Mouse (Mus musculus) CH12.LX (cell line): ENCODE data around the gene Foxs1. TPM values are rescaled to one million over a fixed set of nuclear protein-coding genes. Genes with fewer than 3 reads are reported as not detected.

Experiments used
- DNase-seq: peaks from one replicate; pipeline ENCODE4 v3.0.0-alpha.2; 2013; ENCODE audit errors: extremely low read depth
- H3K27ac ChIP-seq: 2 replicates; pipeline ENCODE4 v1.5.1; 2012; ENCODE audit warnings: low read depth, mild to moderate bottlenecking, control low read depth, moderate library complexity; ENCODE audit not compliant: insufficient read depth
- H3K27me3 ChIP-seq: replicated peaks from 2 replicates; pipeline ENCODE3; 2012; ENCODE audit warnings: inconsistent platforms
- H3K36me3 ChIP-seq, 2 experiments: replicated peaks in 1 of 2; 2 replicates each; pipeline versions ENCODE3 to v1.6.1; 2012; ENCODE audit warnings: inconsistent platforms in 1 of 2, low read length in 1 of 2, mild to moderate bottlenecking in 1 of 2, mixed read lengths in 1 of 2, moderate library complexity in 1 of 2; ENCODE audit not compliant: control insufficient read depth in 1 of 2, insufficient read depth in 1 of 2
- H3K4me1 ChIP-seq, 2 experiments: 2 replicates each; pipeline ENCODE4 v1.6.1; 2012; ENCODE audit warnings: inconsistent platforms in 1 of 2, moderate library complexity in 1 of 2; ENCODE audit not compliant: insufficient read depth in 2 of 2, control insufficient read depth in 1 of 2
- H3K4me2 ChIP-seq: 2 replicates; pipeline ENCODE4 v1.6.1; 2012; ENCODE audit warnings: low read depth, mild to moderate bottlenecking, control low read depth; ENCODE audit not compliant: poor library complexity, insufficient read depth, severe bottlenecking
- H3K4me3 ChIP-seq, 3 experiments: fragments of 150-350 bp in 1 of 3; sonication (generic) in 1 of 3; replicated peaks in 1 of 3; 2 replicates each; pipeline versions ENCODE3 to v1.5.1; 2011 to 2012; ENCODE audit warnings: low read depth in 2 of 3, low read length in 2 of 3, mild to moderate bottlenecking in 2 of 3, moderate library complexity in 2 of 3, control low read depth in 1 of 3, improper control_type of control experiment in 1 of 3, inconsistent platforms in 1 of 3, mixed read lengths in 1 of 3; ENCODE audit not compliant: poor library complexity in 1 of 3
- H3K79me2 ChIP-seq: replicated peaks from 2 replicates; pipeline ENCODE4 v1.6.1; 2012; ENCODE audit warnings: mild to moderate bottlenecking, moderate library complexity; ENCODE audit not compliant: control insufficient read depth, poor library complexity, insufficient read depth, severe bottlenecking; ENCODE audit errors: extremely low read depth
- H3K9ac ChIP-seq: 2 replicates; pipeline ENCODE4 v1.6.1; 2012; ENCODE audit warnings: low read depth, mild to moderate bottlenecking, control low read depth, moderate library complexity; ENCODE audit not compliant: insufficient read depth
- H3K9me3 ChIP-seq: replicated peaks from 2 replicates; pipeline ENCODE3; 2012; ENCODE audit warnings: low read length, inconsistent platforms, mixed read lengths
- BHLHE40 ChIP-seq: IDR thresholded peaks from 2 replicates; pipeline ENCODE4 v1.6.1; 2011; ENCODE audit warnings: mild to moderate bottlenecking, low read depth, low read length, improper control_type of control experiment
- CHD1 ChIP-seq: IDR thresholded peaks from 2 replicates; pipeline ENCODE4 v1.6.1; 2012; ENCODE audit warnings: low read depth, low read length, improper control_type of control experiment, inconsistent platforms
- CHD2 ChIP-seq: IDR thresholded peaks from 2 replicates; pipeline ENCODE4 v1.6.1; 2011; ENCODE audit warnings: low read length, improper control_type of control experiment
- ELF1 ChIP-seq: IDR thresholded peaks from 2 replicates; pipeline ENCODE4 v1.6.1; 2014; ENCODE audit warnings: low read depth, mild to moderate bottlenecking, inconsistent platforms, low read length, improper control_type of control experiment
- EP300 ChIP-seq: IDR thresholded peaks from 2 replicates; pipeline ENCODE4 v1.6.1; 2011; ENCODE audit warnings: low read length, improper control_type of control experiment
- IRF4 ChIP-seq: IDR thresholded peaks from 2 replicates; pipeline ENCODE4 v1.6.1; 2014; ENCODE audit warnings: low read depth, mild to moderate bottlenecking, inconsistent platforms, low read length, improper control_type of control experiment
- JUN ChIP-seq: IDR thresholded peaks from 2 replicates; pipeline ENCODE4 v1.6.1; 2011; ENCODE audit warnings: low read depth, mild to moderate bottlenecking, low read length, improper control_type of control experiment, moderate library complexity; ENCODE audit not compliant: insufficient read depth
- JUND ChIP-seq: conservative IDR thresholded peaks from 2 replicates; pipeline ENCODE4 v1.6.1; 2011; ENCODE audit warnings: low read depth, low read length, improper control_type of control experiment
- KAT2A ChIP-seq: IDR thresholded peaks from 2 replicates; pipeline ENCODE4 v1.6.1; 2012; ENCODE audit warnings: low read length, improper control_type of control experiment, inconsistent platforms; ENCODE audit not compliant: insufficient replicate concordance
- MAX ChIP-seq: IDR thresholded peaks from 2 replicates; pipeline ENCODE4 v1.6.1; 2011; ENCODE audit warnings: low read length, improper control_type of control experiment
- MAZ ChIP-seq: IDR thresholded peaks from 2 replicates; pipeline ENCODE4 v1.6.1; 2012; ENCODE audit warnings: low read depth, mild to moderate bottlenecking, inconsistent platforms, low read length, improper control_type of control experiment, moderate library complexity
- MEF2A ChIP-seq: IDR thresholded peaks from 2 replicates; pipeline ENCODE4 v1.6.1; 2014; ENCODE audit warnings: low read depth, mild to moderate bottlenecking, inconsistent platforms, low read length, improper control_type of control experiment, borderline replicate concordance
- MYC ChIP-seq: IDR thresholded peaks from 2 replicates; pipeline ENCODE4 v1.6.1; 2011; ENCODE audit warnings: low read depth, mild to moderate bottlenecking, improper control_type of control experiment, low read length
- NELFE ChIP-seq: IDR thresholded peaks from 2 replicates; pipeline ENCODE4 v1.6.1; 2011; ENCODE audit warnings: low read depth, low read length, improper control_type of control experiment
- NRF1 ChIP-seq: IDR thresholded peaks from 2 replicates; pipeline ENCODE4 v1.6.1; 2014; ENCODE audit warnings: low read depth, mild to moderate bottlenecking, inconsistent platforms, low read length, improper control_type of control experiment, moderate library complexity
- PAX5 ChIP-seq: IDR thresholded peaks from 2 replicates; pipeline ENCODE4 v1.6.1; 2012; ENCODE audit warnings: low read length, inconsistent platforms, mixed read lengths
- POLR2A ChIP-seq: IDR thresholded peaks from 2 replicates; pipeline ENCODE4 v1.6.1; 2011; ENCODE audit warnings: low read depth, mild to moderate bottlenecking, improper control_type of control experiment, low read length
- POLR2AphosphoS2 ChIP-seq: IDR thresholded peaks from 2 replicates; pipeline ENCODE4 v1.6.1; 2011; ENCODE audit warnings: low read depth, low read length, improper control_type of control experiment
- RAD21 ChIP-seq: IDR thresholded peaks from 2 replicates; pipeline ENCODE4 v1.6.1; 2011; ENCODE audit warnings: low read depth, mild to moderate bottlenecking, low read length, improper control_type of control experiment, moderate library complexity
- RCOR1 ChIP-seq: conservative IDR thresholded peaks from 2 replicates; pipeline ENCODE4 v1.6.1; 2012; ENCODE audit warnings: low read depth, mild to moderate bottlenecking, inconsistent platforms, low read length, improper control_type of control experiment
- SIN3A ChIP-seq: IDR thresholded peaks from 2 replicates; pipeline ENCODE4 v1.6.1; 2012; ENCODE audit warnings: low read length, improper control_type of control experiment, inconsistent platforms
- TCF12 ChIP-seq: IDR thresholded peaks from 2 replicates; pipeline ENCODE4 v1.6.1; 2014; ENCODE audit warnings: low read depth, mild to moderate bottlenecking, inconsistent platforms, low read length, improper control_type of control experiment
- USF1 ChIP-seq: IDR thresholded peaks from 2 replicates; pipeline ENCODE4 v1.6.1; 2014; ENCODE audit warnings: low read depth, mild to moderate bottlenecking, inconsistent platforms, low read length, improper control_type of control experiment
- USF2 ChIP-seq: conservative IDR thresholded peaks from 2 replicates; pipeline ENCODE4 v1.6.1; 2011; ENCODE audit warnings: low read depth, low read length, improper control_type of control experiment
- ZKSCAN1 ChIP-seq: IDR thresholded peaks from 2 replicates; pipeline ENCODE4 v1.6.1; 2012; ENCODE audit warnings: low read depth, inconsistent platforms, low read length, improper control_type of control experiment, borderline replicate concordance
- ZNF384 ChIP-seq: IDR thresholded peaks from 2 replicates; pipeline ENCODE4 v1.6.1; 2012; ENCODE audit warnings: low read depth, low read length, improper control_type of control experiment, inconsistent platforms
- dilution Hi-C: fragments of 300-500 bp; cut with MboI; formaldehyde crosslinking; loops from 2 replicates; pipeline ENCODE4 v1.14.3; 2020; ENCODE audit warnings: low sequenced_read_pairs; ENCODE audit not compliant: extremely low pct_unique_long_range_greater_than_20kb, extremely low pct_ligation_motif_present
- in situ Hi-C: fragments of 300-500 bp; cut with MboI; formaldehyde crosslinking; loops from 3 replicates; pipeline ENCODE4 v1.14.3; 2019; ENCODE audit warnings: low sequenced_read_pairs, low pct_ligation_motif_present, low pct_unique_long_range_greater_than_20kb, mixed read lengths
- polyA plus RNA-seq: library from polyadenylated mRNA; unstranded; fragments of >175 nt; gene quantifications from 2 replicates; pipeline ENCODE4 v1.2.1, GENCODE M21; 2012; ENCODE audit warnings: low read depth; ENCODE audit not compliant: insufficient read length
- total RNA-seq, 2 experiments: library from RNA; depleted of rRNA; stranded (reverse); fragments of 300-350 nt in 1 of 2; fragments of >200 nt in 1 of 2; gene quantifications; 2 replicates each; pipeline ENCODE4 v1.2.3; 2012 to 2014

The Foxs1 gene
- total and polyA plus RNA-seq, 3 experiments: 6.1 to 9.5 (median 9.1) TPM

GRCm38 (mm10) chr2:152899011-152899410 is 34.0 kb downstream of the Foxs1 start:
- no peaks in the 10 kb centered on the region for H3K9me3 ChIP-seq
- H3K27me3 ChIP-seq: no peaks in the 10 kb centered on the region
- no peak for DNase-seq
- in situ Hi-C loops (loop anchor here (5.0 kb wide), 1 partner anchor 37 kb away; no protein-coding TSS in a partner anchor), dilution Hi-C loops (no loop called here)
- peaks cover 13 to 46% of the 10 kb centered on the region in 2 experiments for H3K36me3 ChIP-seq
- peaks cover 5% of the 10 kb centered on the region in 2 experiments; a peak in 3 of 4 replicates for H3K4me1 ChIP-seq
- H3K27ac ChIP-seq: no peak overlapping the region
- H3K4me2 ChIP-seq: no peak overlapping the region
- no peak overlapping the region for H3K9ac ChIP-seq
- TF ChIP-seq MAZ (no peak), JUND (no peak), JUN (no peak), CHD2 (no peak), BHLHE40 (no peak), KAT2A (no peak), USF2 (no peak), SIN3A (no peak), TCF12 (no peak), NELFE (no peak)
- no peak overlapping the region for H3K4me3 ChIP-seq
- no peaks in the 10 kb centered on the region for H3K79me2 ChIP-seq

GRCm38 (mm10) chr2:152896926-152897325 is 36.1 kb downstream of the Foxs1 start:
- H3K27ac ChIP-seq: no peak overlapping the region
- H3K79me2 ChIP-seq: no peaks in the 10 kb centered on the region
- H3K9ac ChIP-seq: no peak overlapping the region
- H3K27me3 ChIP-seq: no peaks in the 10 kb centered on the region
- H3K36me3 ChIP-seq: peaks cover 32 to 67% of the 10 kb centered on the region in 2 experiments
- dilution Hi-C loops (no loop called here), in situ Hi-C loops (loop anchor here (5.0 kb wide), 1 partner anchor 35 kb away; no protein-coding TSS in a partner anchor)
- TF ChIP-seq PAX5 (no peak), ELF1 (no peak), IRF4 (no peak), CHD1 (no peak), NRF1 (no peak), USF2 (no peak), RCOR1 (no peak), MAX (no peak), KAT2A (no peak), CHD2 (no peak), MYC (no peak), EP300 (no peak), USF1 (no peak), ZNF384 (no peak), POLR2AphosphoS2 (no peak), ZKSCAN1 (no peak), BHLHE40 (no peak), POLR2A (no peak), RAD21 (no peak), MEF2A (no peak)
- H3K9me3 ChIP-seq: no peaks in the 10 kb centered on the region
- H3K4me3 ChIP-seq: no peak overlapping the region
- peaks cover 0 to 5% of the 10 kb centered on the region in 2 experiments; a peak in 1 of 4 replicates for H3K4me1 ChIP-seq
- no peak for DNase-seq
- no peak overlapping the region for H3K4me2 ChIP-seq
